Mouse (Mus musculus) C3H10T1/2 (cell line): ENCODE results near the gene Rbm8a2. TPM values are rescaled to one million over a fixed set of nuclear protein-coding genes. Genes with fewer than 3 reads are reported as not detected.

Experiments used
- polyA plus RNA-seq, 2 experiments: library from polyadenylated mRNA; unstranded; fragments of >200 nt; fragmentation: generic; extraction: Trizol; gene quantifications; one replicate each; pipeline ENCODE4 v1.2.1; 2012; ENCODE audit warnings: missing spikeins in 2 of 2

Gene Rbm8a2
- polyA plus RNA-seq = under 1 TPM; 0.14 to 0.18 TPM

DNA sequence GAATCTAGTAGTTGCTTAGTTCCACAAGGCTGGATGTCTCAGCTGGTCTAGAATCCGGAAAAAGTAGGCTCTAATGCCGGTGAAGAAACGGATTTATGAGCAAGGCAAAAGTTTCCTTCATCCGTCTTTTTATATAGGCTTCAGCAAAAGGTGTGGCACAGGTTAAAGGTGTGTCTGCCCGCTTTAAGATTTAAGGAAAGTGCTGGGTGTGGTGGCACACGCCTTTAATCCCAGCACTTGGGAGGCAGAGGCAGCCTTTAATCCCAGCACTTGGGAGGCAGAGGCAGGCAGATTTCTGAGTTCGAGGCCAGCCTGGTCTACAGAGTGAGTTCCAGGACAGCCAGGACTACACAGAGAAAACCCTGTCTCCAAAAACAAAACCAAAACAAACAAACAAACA lies at the start of gene Rbm8a2:
Gene Rbm8a2, minus strand, starts transcription at position 101 of the 400 bp plus-strand sequence.

Other genes starting within 250 kb of the Rbm8a2 start
- 1 to 10 TPM; 3.8 to 6.2 TPM for gene Exo1, start 98.5 kb downstream of the Rbm8a2 start, polyA plus RNA-seq
- not detected for gene Gm38100, start 58.8 kb downstream of the Rbm8a2 start, polyA plus RNA-seq